Mouse (Mus musculus) brain, embryonic 18.5 days (tissue): ENCODE results near the gene Mrpl24.
A peak's percentile ranks its signal among the peaks of the same experiment; 100 is the strongest.

Experiments
- DNase-seq: peaks from one replicate; pipeline ENCODE4 v3.0.0-alpha.2; 2012; ENCODE audit warnings: low read depth, low spot score

Mrpl24 gene

GRCm38 (mm10) chr3:87947056-87947810, 27.9 kb downstream of the Mrpl24 start:
- DNase-seq, result no peak

- DNase-seq, result no peak
These were observed 28.5 kb downstream of the Mrpl24 start for GRCm38 (mm10) chr3:87947811-87948199.

- DNase-seq, result no peak
These were observed 29.3 kb downstream of the Mrpl24 start, which contains the start of gene Crabp2 for GRCm38 (mm10) chr3:87948378-87949265. Crabp2 (plus strand) TSS chr3:87948666.

GRCm38 (mm10) chr3:87949266-87949954, 30.1 kb downstream of the Mrpl24 start:
- DNase-seq, result no peak

GRCm38 (mm10) chr3:87949955-87950515, 30.7 kb downstream of the Mrpl24 start:
- no peak for DNase-seq

GRCm38 (mm10) chr3:87951946-87952345, 32.6 kb downstream of the Mrpl24 start:
- DNase-seq, result no peak

GRCm38 (mm10) chr3:87952440-87952839, 33.1 kb downstream of the Mrpl24 start:
- no peak for DNase-seq

- no peak for DNase-seq
These were observed 38.8 kb downstream of the Mrpl24 start for GRCm38 (mm10) chr3:87958056-87958455.

GRCm38 (mm10) chr3:87958476-87958875, 39.2 kb downstream of the Mrpl24 start:
- no peak for DNase-seq

GRCm38 (mm10) chr3:87958967-87959366, 39.7 kb downstream of the Mrpl24 start:
- no peak for DNase-seq

GRCm38 (mm10) chr3:87959371-87959770, 40.1 kb downstream of the Mrpl24 start:
- no peak for DNase-seq

- no peak for DNase-seq
These were observed 40.9 kb downstream of the Mrpl24 start for GRCm38 (mm10) chr3:87960191-87960585.

- DNase-seq, result peak; percentile 91
These were observed 41.4 kb downstream of the Mrpl24 start for GRCm38 (mm10) chr3:87960586-87961191.

GRCm38 (mm10) chr3:87970184-87970938, 51.1 kb downstream of the Mrpl24 start:
- DNase-seq, result no peak

GRCm38 (mm10) chr3:87970939-87971488, 51.7 kb downstream of the Mrpl24 start, which contains the start of gene Nes:
Nes (plus strand) TSS chr3:87971078.
- peak; percentile 42 for DNase-seq

- no peak for DNase-seq
These were observed 52.3 kb downstream of the Mrpl24 start for GRCm38 (mm10) chr3:87971489-87972202.

- no peak for DNase-seq
These were observed 52.9 kb downstream of the Mrpl24 start for GRCm38 (mm10) chr3:87972203-87972664.

GRCm38 (mm10) chr3:87972776-87973175, 53.5 kb downstream of the Mrpl24 start:
- DNase-seq, result no peak
